Mouse (Mus musculus): ENCODE results near the gene Muc4.

GRCm38 (mm10) chr16:32818441-32818840 lies 82.8 kb downstream of the Muc4 start:
- TF ChIP-seq CTCF (IDR thresholded peaks at IDR 0.05; ENCODE audit: borderline replicate concordance, insufficient read depth, low read length) (no peak), POLR2A (IDR thresholded peaks at IDR 0.05; ENCODE audit: low read depth, low read length) (no peak)
